Mouse (Mus musculus) monocyte, adult 5-6 weeks (primary cell): ENCODE measurements around the gene Dact3. TPM values are rescaled to one million over a fixed set of nuclear protein-coding genes. Genes with fewer than 3 reads are reported as not detected.
A peak's percentile ranks its signal among the peaks of the same experiment; 100 is the strongest.

Experiments
- ATAC-seq: fragments of 153-309, 156-312 bp; replicated peaks from 2 replicates; pipeline ENCODE4 v1.8.0; 2017; ENCODE audit warnings: mild to moderate bottlenecking; ENCODE audit not compliant: low TSS enrichment, insufficient number of reproducible peaks, severe bottlenecking, poor library complexity, low FRiP score
- total RNA-seq: library from RNA; stranded (forward); fragments of 200-1000, 200-491, 200-594 nt; gene quantifications from 3 replicates; pipeline ENCODE4 v1.2.3, GENCODE M21; 2017

Gene Dact3
- total RNA-seq, 1 experiment from 2014 or later: not detected

DNA sequence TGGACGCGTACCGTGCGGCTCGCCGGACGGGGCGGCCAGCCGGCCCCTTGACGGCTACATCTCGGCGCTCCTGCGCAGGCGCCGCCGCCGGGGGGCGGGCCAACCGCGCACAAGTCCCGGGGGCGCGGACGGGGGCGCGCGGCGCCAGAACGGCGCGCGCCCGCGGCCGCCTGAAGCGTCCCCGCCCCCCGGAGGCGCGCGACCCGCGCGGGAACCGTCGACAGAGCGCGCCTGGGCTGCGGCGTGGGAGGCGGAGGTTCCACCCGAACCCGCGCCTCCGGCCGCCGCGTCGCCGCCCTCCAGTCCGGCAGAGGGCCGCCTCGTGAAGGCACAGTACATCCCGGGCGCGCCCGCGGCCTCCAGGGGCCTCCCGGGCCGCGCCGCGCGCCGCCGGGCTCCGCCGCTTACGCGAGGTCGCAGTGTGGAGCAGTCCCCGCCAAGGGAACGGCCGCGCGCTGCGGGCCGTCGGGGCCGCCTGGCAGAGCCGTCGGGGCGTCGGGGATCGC, 10.2 kb downstream of the Dact3 start:
- ATAC-seq: no peak

DNA sequence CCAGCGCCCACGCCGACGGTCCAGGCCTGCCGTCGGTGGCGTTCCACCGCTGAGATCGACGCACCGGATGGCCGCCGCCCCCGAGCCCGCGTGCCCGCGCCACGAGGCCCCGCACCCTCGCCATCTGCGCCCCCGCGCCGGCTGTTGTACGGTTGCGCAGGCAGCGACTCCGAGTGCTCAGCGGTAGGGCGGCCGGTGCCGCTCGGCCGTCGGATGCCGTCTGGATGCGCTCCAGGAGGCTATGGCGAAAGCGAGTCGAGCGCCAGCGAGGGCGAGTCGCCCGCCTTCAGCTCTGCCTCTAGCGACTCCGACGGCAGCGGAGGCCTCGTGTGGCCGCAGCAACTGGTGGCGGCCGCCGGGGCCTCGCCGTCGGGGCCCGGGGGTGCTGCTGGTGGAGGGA, 10.8 kb downstream of the Dact3 start:
- ATAC-seq: no peak

DNA sequence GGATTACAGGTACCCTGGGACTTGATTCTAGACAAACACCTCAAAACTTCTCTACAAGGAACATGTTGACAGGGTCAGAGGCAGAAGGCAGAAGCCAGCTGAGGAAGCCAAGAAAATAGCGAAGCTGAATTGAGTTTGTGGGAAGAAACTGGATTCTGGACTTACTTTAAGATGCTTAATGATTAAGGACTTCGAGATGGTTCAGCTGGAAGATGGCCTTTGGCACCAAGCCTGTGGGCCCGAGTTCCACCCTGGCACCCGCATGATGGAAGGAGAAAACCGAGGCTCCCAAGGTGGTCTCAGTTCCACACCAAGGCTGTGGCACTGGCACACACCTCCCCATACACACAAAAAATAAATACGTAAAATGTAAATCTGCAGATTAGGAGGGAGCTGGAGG, 15.4 kb downstream of the Dact3 start:
- ATAC-seq: no peak

DNA sequence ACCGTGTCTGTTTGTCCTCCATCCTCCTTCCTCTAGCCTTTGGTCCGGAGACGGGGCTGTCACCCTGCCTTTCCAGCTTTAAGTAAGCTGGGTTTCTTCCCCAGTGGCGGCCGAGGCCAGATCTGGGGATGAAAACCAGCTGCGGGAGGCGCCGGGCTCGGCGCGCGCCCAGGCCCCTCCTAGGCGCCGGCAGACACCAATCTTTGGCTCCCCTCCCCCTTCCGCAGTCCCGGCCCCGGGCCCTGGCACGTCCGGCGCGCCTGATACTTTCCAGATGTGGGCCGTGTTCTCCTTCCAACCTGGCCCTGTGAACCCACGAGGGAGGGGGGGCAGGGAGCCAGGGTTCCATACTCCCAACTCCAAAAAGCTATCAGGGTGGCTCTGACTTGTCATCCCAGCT, 15.8 kb downstream of the Dact3 start:
- no peak for ATAC-seq

DNA sequence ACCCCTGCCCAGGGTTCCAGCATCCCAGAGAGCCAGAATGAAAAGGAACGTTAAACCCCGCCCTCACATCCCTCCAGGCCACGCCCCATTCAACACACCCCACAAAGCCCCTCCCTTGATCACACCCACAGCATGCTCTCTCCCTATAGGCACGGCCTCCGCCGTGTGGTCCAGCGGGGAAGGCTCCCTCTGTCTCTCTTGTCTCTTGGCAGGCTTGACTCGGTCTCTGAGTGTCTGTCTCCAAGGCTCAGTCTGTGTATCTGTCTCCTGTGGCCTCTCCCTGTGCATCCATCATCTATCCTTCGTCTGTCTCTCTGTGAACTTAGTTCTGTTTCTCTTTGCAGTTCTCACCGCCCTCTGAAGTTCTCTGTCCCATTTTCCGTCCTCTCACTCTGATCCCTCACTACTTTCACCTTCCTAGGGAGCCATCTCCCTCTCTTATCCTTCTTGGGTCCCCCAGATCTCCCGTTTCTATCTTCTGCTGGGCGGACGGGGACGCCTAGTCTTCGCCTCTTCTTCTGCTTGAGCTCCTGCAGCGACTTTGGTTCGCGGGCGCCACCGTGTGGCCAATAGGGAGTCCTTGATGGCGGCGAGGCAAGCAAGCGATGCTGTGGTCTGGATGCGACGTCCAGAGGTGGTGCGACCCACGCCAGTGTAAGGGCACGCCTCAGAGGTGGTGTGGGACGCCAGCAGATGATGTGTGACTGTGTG, 16.7 kb downstream of the Dact3 start, which contains the start of gene Gng8:
Gene Gng8, plus strand, starts transcription at position 146 of the 711 bp plus-strand sequence.
- peak; percentile 80 for ATAC-seq

DNA sequence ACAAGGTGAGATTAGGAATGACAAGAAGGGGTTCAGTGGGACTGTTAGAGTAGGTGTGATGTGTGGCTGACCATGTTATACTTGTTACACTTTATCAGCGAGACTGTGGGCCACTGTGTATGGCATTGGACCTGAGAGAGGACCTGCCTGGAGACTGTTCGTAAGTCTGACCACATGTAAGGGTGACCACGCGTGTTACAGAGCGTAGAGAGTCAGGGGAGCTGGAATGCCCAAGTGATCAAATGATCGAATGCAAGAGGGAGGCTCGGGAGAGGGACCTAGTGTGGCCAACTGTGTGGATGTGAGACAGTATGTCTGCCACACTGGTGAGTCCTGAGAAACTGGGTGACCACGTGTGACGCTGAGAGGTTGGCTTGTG, 17.2 kb downstream of the Dact3 start:
- ATAC-seq: no peak

DNA sequence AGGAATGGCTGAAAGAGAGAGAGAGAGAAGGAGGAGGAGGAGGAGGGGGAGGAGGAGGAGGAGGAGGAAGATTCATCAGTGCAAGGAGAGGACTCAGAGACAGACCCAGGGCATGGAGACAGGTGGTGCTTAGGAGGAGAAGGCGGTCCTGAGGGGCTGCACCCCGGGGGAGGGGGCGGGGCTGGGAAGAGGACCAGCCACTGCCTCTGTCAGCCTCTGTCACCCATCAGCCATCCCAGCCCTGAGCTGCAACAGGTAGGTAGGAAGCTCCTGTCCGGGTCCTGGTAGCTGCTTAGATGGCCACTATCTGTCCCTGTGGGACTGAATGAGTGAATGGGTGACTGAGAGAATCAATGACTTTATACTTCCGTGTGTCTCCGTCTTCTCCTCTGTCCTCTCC, 18.5 kb downstream of the Dact3 start:
- ATAC-seq: no peak

DNA sequence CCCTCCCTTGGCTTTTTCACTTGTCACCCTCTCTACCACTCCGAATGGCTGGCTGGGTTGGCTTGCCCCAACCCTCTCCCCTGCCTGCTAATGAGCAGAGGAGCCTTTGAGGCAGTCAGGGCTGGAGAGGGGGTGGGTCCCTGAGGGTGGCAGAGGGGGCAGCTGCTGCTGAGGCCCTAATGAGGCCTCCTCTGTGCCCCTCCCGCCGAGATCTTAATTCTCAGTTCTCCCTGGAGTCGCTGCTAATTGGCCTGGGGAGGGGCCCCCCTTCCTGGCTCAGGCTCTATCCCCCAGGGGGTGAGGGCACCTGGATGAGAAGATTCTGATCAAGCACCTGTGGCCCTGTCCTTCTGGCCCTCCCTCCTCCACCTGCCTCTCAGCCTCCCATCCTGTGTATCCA, 19.2 kb downstream of the Dact3 start:
- ATAC-seq: no peak

DNA sequence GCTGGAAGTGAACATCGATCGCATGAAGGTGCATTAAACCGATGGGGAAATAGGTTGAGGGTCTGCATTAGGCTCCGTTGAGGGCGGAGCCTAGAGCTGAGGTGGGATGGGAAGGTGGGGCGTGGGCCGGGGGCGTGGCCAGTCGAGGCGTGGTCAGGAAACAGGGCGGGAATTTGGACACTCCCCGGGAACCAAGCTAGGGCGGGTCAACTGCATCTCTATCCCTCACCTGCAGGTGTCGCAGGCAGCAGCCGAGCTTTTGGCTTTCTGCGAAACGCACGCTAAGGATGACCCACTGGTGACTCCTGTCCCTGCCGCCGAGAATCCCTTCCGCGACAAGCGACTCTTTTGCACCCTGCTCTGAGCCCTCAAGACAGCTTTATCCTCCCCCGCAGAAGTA, 19.9 kb downstream of the Dact3 start:
- peak; percentile 74 for ATAC-seq

DNA sequence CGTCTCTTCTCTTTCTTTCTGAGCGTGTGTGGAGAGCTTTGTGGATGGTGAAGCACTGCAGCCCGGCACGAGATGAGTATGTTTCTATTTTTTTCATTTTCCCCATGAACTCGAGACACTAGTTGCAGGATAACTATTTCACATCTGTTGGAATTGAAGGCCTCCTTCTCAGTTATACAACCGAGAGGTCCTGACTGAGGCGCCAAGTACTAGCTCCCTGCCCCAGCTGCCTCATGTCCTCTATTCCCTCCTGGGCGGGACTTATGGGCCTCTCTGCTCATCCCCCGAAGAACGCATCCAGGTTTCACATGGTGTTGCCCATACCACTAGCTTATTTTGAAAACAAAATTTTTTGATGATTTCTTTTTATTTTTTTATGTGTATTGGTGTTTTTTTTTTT, 20.4 kb downstream of the Dact3 start:
- ATAC-seq: no peak

DNA sequence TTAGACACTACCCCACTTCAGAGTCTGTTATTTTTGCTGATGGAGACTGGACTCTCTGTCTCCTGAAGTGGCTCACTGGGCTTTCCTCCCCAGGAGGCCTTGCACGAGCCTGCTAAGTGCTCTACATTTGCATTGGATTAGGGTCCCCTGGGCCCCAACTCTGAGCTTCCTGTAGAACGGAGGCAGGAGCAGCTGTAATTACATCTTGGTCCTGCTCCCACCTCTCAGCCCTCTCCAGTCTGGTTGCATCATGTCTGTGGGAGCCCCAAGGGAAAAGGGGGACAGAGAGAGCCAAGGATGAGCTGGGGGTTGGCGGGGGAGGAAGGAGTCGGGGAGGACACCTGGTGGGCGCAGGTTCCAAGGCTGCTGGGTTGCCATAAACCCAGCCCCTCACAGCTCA, 25.4 kb downstream of the Dact3 start:
- ATAC-seq: no peak

DNA sequence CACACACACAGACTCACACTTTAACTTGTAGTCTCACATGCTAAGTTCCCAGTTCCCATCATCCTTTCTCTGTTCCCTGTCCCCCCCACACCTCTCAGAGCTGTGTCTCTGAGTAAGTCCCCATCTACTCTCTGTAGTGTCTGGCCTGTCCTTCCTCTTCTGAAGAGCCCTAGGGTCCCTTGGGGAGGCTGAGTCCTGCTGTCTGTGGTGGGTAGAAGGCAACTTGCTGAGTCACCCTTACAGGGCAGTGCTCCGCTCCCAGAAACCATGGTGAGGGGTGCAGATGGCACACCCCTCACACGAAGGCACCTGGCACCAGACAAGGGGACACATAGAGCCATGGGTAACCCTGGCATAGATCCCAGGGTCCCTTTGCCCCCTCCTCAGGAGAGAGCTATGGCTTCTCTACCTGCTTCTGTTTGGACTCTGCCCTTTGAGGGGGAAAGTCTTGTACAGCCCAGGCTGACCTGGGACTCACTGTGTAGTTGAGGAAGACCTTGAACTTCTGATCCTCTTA, 28.4 kb downstream of the Dact3 start:
- no peak for ATAC-seq

DNA sequence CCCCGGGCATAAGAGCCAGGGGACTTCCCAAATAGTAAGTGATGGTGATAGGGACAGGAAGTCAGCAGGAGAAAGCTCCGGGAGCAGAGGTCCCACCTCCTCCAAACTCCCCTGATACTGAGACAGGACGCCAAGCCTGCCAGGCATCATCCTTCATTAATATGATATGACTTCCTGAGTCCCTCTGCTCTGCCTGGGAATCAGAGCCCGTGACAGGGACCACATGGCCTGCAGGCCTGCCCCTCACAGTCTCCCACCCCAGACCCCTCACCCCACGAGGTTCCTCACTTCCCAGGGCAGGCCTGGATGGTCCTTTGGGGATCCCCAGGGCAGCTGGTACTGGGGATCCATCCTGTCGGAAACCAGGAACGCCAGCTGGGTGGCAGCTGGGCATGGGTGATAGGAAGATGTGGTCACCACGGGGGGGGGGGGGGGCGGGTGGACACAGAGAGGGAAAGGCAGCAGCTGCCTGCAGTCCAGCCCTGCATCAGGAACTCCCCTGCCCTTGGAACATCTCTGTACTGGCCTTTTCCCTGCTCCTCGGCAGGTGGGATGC, 29.1 kb downstream of the Dact3 start:
- no peak for ATAC-seq

DNA sequence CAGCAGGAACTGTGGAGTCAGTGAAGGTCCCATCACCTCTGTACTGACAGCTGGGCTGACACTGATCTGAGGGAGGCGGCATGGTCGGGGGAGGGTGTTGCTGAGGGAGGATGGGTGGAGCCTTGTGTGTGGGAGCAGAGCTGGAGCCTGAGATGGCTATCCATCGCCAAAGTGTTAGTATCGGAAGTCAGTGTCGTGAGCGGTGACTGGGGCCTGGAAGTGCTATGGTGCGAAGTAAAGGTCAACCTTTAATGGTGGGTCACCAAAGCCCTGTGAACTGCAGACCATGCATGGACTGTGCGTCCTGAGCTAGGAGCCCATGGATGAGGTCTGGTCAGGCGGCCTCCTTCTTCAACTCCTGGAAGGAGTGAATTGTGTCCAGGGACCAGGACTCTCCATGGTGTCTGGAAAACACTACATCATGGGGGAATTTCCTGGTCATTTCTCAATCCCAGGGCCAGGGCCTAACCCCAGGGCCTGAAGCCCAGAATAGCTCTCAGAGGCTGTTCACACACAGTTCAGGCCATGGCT, 30.4 kb downstream of the Dact3 start:
- ATAC-seq: no peak

DNA sequence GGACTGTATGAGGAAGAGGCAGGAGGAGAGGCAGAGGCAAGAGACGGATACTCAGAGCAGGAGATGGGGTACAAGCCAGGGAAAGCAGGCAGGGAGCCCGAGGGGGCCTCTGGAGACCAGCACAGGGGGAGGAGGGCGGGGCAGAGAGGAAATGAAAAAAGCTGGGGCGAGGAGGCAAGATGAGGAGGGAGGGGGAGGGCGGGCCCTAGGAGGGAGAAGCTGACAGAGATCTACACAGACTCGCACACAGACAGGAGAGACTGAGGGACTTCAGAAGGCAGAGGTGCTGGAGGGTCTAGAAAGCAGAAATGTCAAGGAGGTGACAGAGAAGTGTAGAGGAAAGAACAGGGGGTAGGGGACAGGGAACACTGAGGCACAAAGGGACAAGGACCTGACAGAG, 31.2 kb downstream of the Dact3 start, which contains the start of gene Ptgir:
Gene Ptgir, plus strand, starts transcription at position 210 of the 400 bp plus-strand sequence.
- no peak for ATAC-seq

DNA sequence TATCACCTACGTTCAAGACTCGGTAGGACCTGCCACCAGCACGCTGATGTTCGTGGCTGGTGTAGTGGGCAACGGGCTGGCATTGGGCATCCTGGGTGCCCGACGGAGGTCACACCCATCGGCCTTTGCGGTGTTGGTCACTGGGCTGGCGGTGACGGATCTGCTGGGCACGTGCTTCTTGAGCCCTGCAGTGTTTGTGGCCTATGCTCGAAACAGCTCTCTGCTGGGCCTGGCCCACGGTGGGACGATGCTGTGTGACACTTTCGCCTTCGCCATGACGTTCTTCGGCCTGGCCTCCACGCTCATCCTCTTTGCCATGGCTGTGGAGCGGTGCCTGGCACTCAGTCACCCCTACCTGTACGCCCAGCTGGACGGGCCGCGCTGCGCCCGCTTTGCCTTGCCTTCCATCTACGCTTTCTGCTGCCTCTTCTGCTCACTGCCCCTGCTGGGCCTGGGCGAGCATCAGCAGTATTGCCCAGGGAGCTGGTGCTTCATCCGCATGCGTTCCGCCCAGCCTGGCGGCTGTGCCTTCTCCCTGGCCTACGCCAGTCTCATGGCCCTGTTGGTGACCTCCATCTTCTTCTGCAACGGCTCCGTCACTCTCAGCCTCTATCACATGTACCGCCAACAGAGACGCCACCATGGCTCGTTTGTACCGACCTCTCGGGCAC, 31.9 kb downstream of the Dact3 start:
- no peak for ATAC-seq

DNA sequence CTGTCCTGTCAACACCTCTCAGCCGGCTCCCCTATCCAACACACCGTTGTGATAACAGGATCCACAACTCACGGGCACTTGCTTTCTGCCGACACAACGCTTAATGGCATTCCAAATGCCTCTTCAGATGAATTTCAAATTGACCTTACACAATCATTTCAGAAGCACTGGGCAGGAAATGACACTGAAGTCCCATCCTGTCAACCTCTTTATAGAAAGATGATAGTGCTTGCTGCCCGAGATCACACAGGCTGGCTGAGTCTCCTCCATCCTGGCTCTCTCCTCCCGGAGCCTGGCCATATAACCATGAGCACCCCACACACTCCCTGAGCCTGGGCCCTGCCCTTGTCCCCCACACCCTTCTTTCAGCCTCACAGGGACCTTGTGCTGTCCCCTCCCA, 32.7 kb downstream of the Dact3 start:
- ATAC-seq: no peak

DNA sequence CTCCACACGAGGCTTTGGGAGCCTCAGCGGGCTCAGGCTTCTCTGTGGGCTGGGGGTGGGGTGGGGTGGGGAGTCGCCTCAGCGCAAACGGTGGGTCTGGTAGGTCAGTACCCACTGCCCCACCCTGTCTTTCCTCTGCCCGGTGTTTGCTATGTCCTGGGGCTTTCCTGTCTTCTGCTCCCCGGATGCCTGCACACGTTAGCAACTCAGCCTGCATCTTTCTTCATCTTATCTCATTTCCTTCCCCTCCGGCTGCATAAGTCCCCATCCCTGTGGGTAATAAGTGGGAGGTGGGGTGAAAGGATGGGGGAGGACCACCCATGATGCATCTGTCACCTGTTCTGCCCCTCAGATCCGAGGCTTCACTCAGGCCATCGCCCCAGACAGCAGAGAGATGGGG, 33.2 kb downstream of the Dact3 start:
- no peak for ATAC-seq

DNA sequence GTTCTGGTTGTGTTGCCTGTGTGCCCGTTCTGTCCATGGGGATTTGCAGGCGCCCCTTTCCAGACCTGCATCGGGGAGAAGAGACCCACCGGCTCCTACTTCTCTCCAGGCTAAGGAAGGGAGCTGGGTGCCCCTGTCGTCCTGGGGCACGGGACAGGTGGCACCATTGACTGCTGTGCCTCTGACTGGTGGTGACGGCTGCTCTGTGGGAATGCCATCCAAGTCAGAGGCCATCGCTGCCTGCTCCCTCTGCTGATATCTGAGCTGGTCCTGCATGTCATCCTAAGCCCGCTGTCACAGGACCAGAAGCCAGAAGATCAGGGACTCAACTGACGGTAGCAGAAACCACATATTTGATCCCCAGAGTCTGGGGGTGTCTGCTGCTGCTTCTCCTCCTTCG, 33.7 kb downstream of the Dact3 start:
- no peak for ATAC-seq

DNA sequence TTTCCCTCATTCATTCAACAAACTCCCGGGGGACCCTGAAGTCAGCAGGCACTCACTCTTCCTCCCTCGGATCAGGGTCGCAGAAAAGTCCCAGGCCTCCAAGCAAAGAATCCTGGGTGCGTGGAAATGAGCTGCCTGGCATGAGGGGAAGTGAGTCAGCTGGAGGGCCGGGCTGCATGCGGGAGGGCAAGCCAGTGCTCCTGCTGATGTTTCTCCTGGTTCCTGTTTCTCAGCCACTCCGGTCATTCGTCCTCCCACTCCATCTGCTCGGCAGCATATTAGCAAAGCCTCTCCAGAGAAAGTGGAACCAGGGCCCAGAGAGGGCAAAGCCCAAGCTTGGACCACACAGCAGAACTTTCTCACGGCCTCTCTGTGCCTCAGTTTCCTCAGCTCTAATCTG, 34.8 kb downstream of the Dact3 start:
- ATAC-seq: peak; percentile 74
